Mouse (Mus musculus) embryonic facial prominence, embryonic 12.5 days (tissue): ENCODE measurements around the gene Sult3a1. TPM values are rescaled to one million over a fixed set of nuclear protein-coding genes. Genes with fewer than 3 reads are reported as not detected.

ENCODE experiments used
- polyA plus RNA-seq: library from polyadenylated mRNA; unstranded; fragments of >200 nt; fragmentation: Nextera tagmentation; extraction: Ambion mirVana; gene quantifications from 2 replicates; pipeline ENCODE4 v1.2.1, GENCODE M21; 2016

Sult3a1 gene
- polyA plus RNA-seq, 1 experiment from 2014 or later, result not detected

Other genes with a start within 250 kb of the Sult3a1 start
- gene Clvs2, start 233.0 kb upstream of the Sult3a1 start, polyA plus RNA-seq, result 0.65 and 0.87 TPM in 2 replicates
- gene Sult3a2, start 71.0 kb upstream of the Sult3a1 start, polyA plus RNA-seq, result not detected in 2 replicates
- 0.10 TPM in 1 of 2 replicates, not detected in the other for gene Rsph4a, start 47.4 kb downstream of the Sult3a1 start, polyA plus RNA-seq
- 27.5 and 28.6 TPM in 2 replicates for gene Zup1, start 93.5 kb downstream of the Sult3a1 start, polyA plus RNA-seq
- 151 TPM in 2 replicates for gene Rwdd1, start 161.9 kb downstream of the Sult3a1 start, polyA plus RNA-seq
- not detected in 2 replicates for gene Trappc3l, start 179.9 kb downstream of the Sult3a1 start, polyA plus RNA-seq
- not detected in 2 replicates for gene Calhm4, start 186.6 kb downstream of the Sult3a1 start, polyA plus RNA-seq
- 0.48 and 0.61 TPM in 2 replicates for gene Calhm5, start 238.8 kb downstream of the Sult3a1 start, polyA plus RNA-seq